In genomic region chr1:180265399-180265798, GRCm38 (mm10) we compare ENCODE assay signal across 8 mouse cellular contexts. TPM values are rescaled to one million over a fixed set of nuclear protein-coding genes. Genes with fewer than 3 reads are reported as not detected.
DNase-seq lines count a peak whose midpoint lies in the region; ATAC-seq lines count a peak whose summit lies in the region.

No protein-coding gene starts in this region.

- H3K27ac ChIP-seq in heart, embryonic 11.5 days (ENCODE audit: low read depth, low read length), result no peak overlapping the region
- peak overlapping the region; percentile 85 for H3K27ac ChIP-seq in macrophage

- no peak overlapping the region for H3K4me3 ChIP-seq in heart, embryonic 11.5 days (ENCODE audit: low read depth, low read length)
- no peak overlapping the region for H3K4me3 ChIP-seq in macrophage (ENCODE audit: inconsistent target)

- no peak for ATAC-seq in heart, embryonic 11.5 days (replicated peaks; ENCODE audit: insufficient number of reproducible peaks, low FRiP score, low TSS enrichment)

- H3K36me3 ChIP-seq in heart, embryonic 11.5 days (ENCODE audit: control insufficient read depth, insufficient read depth, low read length), result no peaks in the 10 kb centered on the region
- H3K36me3 ChIP-seq in macrophage (ENCODE audit: inconsistent target), result no peaks in the 10 kb centered on the region

- peak; percentile 36 for DNase-seq in gastrocnemius, postnatal 10 days
- no peak for DNase-seq in gastrocnemius, adult 18-20 months (ENCODE audit: low spot score)
- peak; percentile 68 for DNase-seq in adrenal gland, postnatal 25 days
- DNase-seq in kidney, postnatal 14 days, result peak; percentile 73
- DNase-seq in frontal cortex, postnatal 36 days (ENCODE audit: low spot score in 2 of 2), result no peak
- no peak for DNase-seq in frontal cortex, adult 2 months (ENCODE audit: extremely low spot score in 1 of 2, low spot score in 1 of 2)

- 0 out of 2 replicates have a peak overlapping the region, but pooled peaks have one; percentile 24 for H3K9ac ChIP-seq in heart, embryonic 11.5 days (ENCODE audit: low read depth, low read length)

- peak overlapping the region; percentile 51 for H3K4me2 ChIP-seq in heart, embryonic 11.5 days

- H3K4me1 ChIP-seq in heart, embryonic 11.5 days (ENCODE audit: control insufficient read depth, insufficient read depth, low read length), result peaks cover 17% of the 10 kb centered on the region

- no peaks in the 10 kb centered on the region for H3K79me2 ChIP-seq in macrophage (ENCODE audit: inconsistent target)

- H3K27me3 ChIP-seq in heart, embryonic 11.5 days (ENCODE audit: control insufficient read depth, insufficient read depth, low read length), result peaks cover 6% of the 10 kb centered on the region; the same call in 1 of the 2 replicates

- WGBS in heart, embryonic 11.5 days (ENCODE audit: insufficient replicate concordance), result 13% methylated on average over 7 of the region's 7 CpGs
- WGBS in macrophage (ENCODE audit: missing documents), result 25% methylated on average over 7 of the region's 7 CpGs

- H3K9me3 ChIP-seq in heart, embryonic 11.5 days (replicated peaks; ENCODE audit: control insufficient read depth, low read length), result no peaks in the 10 kb centered on the region

RNA-seq across cellular contexts. Expression of gene Psen2, which starts 2.2 kb away (rescaled TPM):
- 10 to 100 TPM; 11.3 to 11.7 TPM for total RNA-seq in gastrocnemius, postnatal 10 days (2021)
- 1 to 10 TPM; 8.2 to 8.4 TPM for total RNA-seq in gastrocnemius, adult 18-20 months (2021)
- 31.0 and 35.5 TPM in 2 replicates for total RNA-seq in adrenal gland, postnatal 25 days (2021)
- 14.7 and 17.3 TPM in 2 replicates for polyA plus RNA-seq in heart, embryonic 11.5 days (2014; fragmentation: Nextera tagmentation; extraction: Ambion mirVana)
- 100 to 1,000 TPM in 16 of 26 experiments, 10 to 100 TPM in 10; 32.5 to 233 (median 114) TPM for total RNA-seq in macrophage (2018; cell fraction: chromatin; rRNA removed)
- total RNA-seq in macrophage (2018; cell fraction: cytosol; rRNA removed), result 100 to 1,000 TPM in 17 of 26 experiments, 10 to 100 TPM in 9; 77.9 to 145 (median 110) TPM
- 100 to 1,000 TPM in 24 of 26 experiments, 10 to 100 TPM in 2; 40.1 to 232 (median 163) TPM for total RNA-seq in macrophage (2018; cell fraction: nucleus; rRNA removed)
- 78.3 to 104 TPM (median 84.9 TPM) in 3 replicates for polyA plus RNA-seq in macrophage (2018)
- 22.4 and 23.9 TPM in 2 replicates for polyA plus RNA-seq in frontal cortex, adult 2 months (2012; rRNA removed)

Comparison
In these comparisons a context has a peak if more than half of its experiments do, and no peak if none do; other contexts are left out.
1. DNase-seq: peak in gastrocnemius, postnatal 10 days (single experiment), adrenal gland, postnatal 25 days (single experiment) and kidney, postnatal 14 days (single experiment); none in gastrocnemius, adult 18-20 months (single experiment), frontal cortex, postnatal 36 days (0 of 2) and frontal cortex, adult 2 months (0 of 2).